Mouse (Mus musculus): Measurements from ENCODE around the gene Tmem19.

The Tmem19 gene

GRCm38 (mm10) chr10:115309191-115309590 is 53.1 kb downstream of the Tmem19 start:
- DNase-seq = no peak

DNA sequence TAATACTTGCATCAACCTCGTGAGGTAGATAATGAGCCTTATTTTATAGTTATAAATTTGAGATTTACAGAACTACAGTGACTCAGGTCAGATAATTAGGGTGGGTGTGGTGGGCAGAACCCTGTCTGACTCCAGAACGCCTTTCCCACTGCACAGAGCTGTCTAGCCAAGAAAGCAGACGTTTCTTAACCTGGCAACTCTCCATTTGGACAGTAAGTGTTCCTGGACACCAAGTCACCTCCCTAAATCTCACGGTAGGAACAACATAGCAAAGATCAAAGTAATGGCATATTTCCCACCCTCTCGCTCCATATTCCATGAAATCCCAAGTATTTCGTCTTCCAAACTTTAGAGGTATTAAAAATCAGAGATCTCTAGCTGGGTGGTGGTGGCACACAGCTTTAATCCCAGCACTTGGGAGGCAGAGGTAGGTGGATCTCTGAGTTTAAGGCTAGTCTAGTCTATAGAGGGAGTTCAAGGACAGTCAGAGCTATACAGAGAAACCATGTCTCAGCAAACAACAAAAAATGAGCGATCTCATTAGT is 54.9 kb downstream of the Tmem19 start:
- DNase-seq = no peak

DNA sequence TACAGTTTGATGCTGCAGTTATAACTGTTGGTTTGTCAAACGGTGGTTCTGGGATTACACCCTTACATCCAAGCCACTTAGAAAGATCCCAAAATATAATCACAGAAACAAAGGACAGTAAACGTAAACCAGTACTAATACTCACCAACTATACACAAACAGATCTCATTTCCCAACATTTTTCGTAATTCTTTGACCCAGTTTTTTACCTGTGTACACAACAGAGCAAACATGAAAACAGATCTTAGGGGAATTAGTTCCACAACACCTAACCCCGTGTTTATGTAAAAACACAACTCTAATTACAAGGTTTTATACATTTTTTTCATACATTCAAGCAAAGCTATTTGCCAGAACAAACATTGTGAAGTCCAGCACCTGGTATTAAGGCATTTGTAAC is 63.6 kb downstream of the Tmem19 start:
- no peak for DNase-seq

- DNase-seq = no peak
Measured at GRCm38 (mm10) chr10:115297582-115297981, 64.7 kb downstream of the Tmem19 start.

DNA sequence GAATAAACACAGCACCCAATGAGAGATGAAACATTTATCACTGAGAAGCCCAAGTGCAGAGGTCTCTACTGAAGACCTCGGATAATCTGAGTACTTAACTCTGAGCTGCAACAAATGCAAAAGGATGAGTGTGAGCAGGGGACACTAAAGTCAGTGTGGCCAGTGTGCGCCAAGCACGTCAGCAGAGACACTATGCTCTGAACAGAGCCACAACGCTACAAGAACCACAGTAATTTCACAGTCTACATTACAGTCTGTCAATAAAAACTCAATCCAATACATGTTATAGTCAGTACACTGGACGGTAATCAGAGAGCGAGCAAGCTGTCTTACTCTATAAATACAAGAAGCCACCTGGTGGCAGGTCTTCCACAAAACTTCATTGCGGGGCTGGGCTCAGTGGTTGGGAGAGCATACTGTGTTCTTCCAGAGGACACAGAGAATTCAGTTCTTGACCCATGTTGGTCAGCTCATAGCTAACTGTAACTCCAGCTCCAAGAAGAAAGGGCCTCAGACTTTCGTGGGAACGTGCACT is 65.8 kb downstream of the Tmem19 start:
- DNase-seq = no peak

DNA sequence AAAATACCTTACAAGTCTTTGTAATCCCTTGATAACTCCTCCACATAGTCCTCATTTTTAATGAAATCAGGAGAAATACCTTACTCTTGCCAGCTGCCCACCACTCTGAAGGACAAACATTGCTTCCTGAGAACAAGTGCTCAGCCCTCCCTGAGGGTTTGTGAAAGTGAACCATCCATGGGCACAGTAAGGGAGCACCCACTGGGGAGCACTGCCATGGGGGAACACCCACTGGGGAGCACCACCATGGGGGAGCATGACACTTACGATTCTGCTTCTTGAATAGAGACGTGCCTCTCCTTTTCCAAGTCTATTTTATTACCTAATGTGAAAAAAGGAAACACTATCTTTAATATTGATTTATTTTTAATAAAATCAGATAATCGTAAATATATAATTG is 67.1 kb downstream of the Tmem19 start:
- DNase-seq = no peak

DNA sequence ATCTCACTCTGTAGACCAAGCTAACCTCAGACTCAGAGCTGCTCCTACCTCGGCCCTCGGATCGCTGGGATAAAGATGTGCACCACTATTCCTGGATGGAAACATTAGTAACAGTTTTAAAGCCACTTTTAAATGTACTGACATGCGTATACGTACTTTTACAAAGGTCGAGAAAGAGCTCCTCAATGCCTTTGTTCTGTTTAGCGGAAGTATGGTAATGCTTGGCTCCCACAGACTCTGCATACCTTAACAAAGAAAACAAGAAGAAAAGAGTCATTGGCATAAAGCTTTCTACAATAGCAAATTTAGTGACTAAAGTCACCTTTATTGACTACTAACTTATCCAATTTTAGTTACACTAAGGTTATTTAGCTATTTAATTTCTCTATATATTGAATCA is 67.6 kb downstream of the Tmem19 start:
- no peak for DNase-seq

DNA sequence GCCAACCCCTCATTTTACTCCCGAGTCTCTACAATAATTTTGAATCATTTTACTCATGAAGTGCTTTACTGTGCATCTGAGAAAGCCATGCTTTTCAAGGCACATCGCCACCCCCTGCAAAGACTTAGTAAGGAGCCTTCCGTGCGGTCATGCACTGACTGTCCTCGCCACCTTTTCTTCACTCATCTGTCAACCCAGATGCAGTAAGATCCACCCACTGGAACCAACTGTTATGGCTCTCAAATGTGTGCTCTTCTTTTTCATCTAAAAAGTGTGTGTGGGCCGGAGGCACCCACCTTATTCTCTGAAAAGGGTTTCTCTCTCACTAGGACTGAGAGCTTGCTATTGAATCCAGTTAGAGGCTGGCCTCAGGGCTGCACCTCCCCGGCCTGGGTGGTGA is 68.4 kb downstream of the Tmem19 start:
- DNase-seq = no peak

- no peak for DNase-seq
Measured at GRCm38 (mm10) chr10:115290671-115291070, 71.6 kb downstream of the Tmem19 start.

All from kidney, postnatal 36 days (tissue).